Mouse (Mus musculus) left cerebral cortex, postnatal 10 days (tissue): ENCODE measurements around the gene Vps45. TPM values are rescaled to one million over a fixed set of nuclear protein-coding genes. Genes with fewer than 3 reads are reported as not detected.
A peak's percentile ranks its signal among the peaks of the same experiment; 100 is the strongest.
"Not testable (repeated sequence)": the region's sequence is repeated elsewhere in the genome, so short reads cannot be mapped to it uniquely, and the experiment has no call there.

Experiments
- DNase-seq, 2 experiments: peaks; one replicate each; pipeline ENCODE4 v3.0.0; 2021 to 2022; ENCODE audit warnings: low spot score in 2 of 2, mixed read lengths in 1 of 2; ENCODE audit errors: extremely low spot score in 1 of 2
- intact Hi-C: fragments of 180-260 bp; cut with DNase I; formaldehyde crosslinking; loops from one replicate; pipeline ENCODE4 v1.15.1; 2025
- total RNA-seq, 2 experiments: library from RNA; stranded (reverse); gene quantifications; 2 replicates each; pipeline ENCODE4 v1.2.3; 2021

The Vps45 gene
- total RNA-seq, 2 experiments from 2014 or later = 41.2 to 46.4 TPM

DNA sequence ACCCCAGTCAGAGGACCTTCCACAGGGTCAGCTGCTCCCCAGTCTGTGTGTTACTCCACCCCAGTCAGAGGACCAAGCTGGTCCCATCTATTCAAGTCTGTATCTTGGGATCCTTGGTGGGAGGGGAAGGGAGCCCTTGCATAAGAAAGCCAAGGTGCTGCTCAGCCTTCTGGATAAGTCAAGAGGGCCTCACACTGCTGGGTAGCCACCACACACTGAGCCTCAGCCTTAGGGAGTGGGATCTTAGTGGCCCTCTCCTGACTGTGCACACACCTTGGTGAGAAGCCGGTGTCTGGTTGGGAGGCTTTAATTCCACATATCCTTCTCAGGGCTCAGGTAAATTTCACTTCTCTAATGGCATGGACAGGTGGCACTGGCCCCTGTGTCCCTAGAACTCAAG, 70.1 kb downstream of the Vps45 start:
- intact Hi-C loops = no loop called here

DNA sequence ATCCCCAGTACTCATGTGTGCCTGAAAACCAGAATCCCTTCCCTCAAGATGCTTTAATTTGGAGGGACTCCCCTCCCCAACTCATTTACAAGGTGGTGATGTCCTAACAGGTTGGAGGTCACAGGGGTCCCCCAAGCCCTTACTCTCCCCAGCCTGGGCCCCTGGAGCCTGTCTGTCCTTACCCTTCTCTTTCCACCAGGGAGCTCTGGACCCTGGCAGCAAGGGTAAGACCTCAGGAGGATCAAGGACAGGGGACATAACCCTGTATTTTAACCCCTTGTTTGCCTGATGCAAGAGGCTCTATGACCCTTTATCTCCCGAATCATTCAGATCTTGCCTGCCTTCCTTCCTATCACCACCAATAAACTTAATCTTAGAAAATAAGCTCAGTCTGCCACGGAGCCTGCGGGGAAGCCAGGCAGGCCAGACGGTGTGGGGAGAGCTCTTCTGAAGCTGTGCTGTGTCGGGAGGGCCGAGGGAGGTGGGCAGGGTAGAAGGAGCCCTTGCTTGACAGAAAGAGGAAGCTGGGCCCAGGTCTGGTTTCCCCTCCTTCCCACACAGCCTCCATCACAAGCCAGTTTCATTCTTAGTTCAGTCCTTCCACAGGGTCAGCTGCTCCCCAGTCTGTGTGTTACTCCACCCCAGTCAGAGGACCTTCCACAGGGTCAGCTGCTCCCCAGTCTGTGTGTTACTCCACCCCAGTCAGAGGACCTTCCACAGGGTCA, 70.7 kb downstream of the Vps45 start:
- peak in 1 of 2 experiments; percentile 55 for DNase-seq
- intact Hi-C loops = no loop called here

More for the DNA sequence above, 70.1 kb downstream of the Vps45 start:
- no peak for DNase-seq

DNA sequence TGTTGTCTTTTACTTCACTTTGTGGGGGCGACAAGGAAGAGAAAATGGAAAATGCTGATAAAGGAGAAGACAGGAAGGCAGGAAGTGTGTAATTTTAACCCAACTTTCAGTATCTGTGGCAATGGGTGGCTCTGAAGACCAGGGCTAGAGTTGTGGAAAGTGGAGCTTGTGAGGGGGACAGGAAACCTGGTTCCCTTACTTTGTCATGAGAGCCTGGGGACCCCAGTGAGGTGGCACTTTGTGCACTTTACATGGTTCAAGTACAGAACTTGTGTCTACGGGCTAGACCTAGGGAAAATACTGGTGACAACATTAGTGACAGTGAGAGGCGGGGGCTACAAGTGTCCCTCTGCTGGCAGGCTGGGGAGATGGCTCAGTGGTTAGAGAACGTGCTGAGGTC, 71.3 kb downstream of the Vps45 start:
- no peak for DNase-seq
- intact Hi-C loops = no loop called here

DNA sequence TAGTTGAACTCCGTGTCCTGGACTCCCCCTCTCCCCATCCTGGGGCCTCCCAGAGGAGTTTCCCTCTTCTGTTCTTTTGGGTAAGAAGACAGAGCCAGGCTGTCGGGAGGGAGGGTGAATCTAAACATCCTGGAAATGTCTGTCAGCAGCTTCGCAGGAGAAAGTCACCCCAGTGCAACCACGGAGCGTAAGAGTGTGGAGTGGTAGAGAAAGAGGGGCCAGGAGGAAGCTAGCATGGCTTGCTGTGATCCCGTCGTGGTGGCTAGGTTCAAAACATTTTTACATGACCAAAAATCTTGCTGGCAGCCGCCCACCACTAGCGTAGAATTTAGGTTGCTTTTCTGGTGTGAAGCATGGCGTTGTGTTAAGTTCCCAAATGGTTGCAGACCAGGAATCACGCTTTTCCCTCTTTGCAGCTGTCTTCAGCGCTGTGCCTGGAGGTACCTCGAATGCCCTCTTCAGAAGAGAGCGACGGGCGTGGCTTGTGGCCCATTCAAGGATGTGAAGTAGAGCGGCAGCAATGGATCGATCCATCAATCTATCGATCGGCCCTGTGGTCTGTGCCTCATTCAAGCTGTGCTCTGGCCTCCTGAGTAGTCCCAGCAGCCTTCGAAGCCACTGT, 72.2 kb downstream of the Vps45 start:
- intact Hi-C loops = no loop called here
- peak; percentile 72 to 77 for DNase-seq

DNA sequence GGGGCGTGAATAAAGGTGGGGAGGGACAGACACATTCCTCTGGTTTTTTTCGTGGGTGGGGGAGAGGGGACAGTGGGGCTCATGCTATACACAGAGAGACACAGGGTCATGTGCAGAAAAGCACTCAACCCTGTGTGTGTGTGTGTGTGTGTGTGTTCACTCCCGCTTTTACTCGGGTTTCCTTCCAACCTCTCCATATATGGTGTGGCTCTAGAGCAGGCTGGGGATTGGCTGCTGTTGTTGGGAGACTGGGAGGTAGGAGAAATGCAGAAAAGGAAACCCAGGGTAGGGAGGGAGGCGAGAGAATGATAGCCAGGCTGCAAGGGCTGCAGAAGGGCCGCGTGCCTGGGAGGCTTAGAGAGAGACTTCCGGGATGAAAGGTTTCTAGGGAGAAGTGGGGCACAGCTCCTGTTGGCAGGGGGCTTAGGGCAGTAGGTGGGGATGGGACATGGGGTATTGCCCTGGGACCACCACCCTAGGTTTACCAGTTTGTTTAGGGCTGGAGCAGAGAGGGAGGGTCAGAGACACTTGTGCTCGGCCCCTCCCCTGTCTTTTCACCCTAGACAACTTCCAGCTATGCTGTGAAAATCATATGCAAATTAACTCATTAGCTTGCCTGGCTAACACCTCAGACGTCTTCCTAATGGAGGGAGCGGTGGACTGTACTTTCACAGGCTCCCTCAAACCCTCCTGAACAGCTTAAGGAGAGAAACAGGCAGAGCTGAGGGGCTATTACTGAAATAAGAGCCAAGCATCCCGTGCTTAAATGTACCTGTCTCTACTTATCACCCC, 72.9 kb downstream of the Vps45 start:
- intact Hi-C loops = no loop called here
- DNase-seq = peak; percentile 77 to 84

DNA sequence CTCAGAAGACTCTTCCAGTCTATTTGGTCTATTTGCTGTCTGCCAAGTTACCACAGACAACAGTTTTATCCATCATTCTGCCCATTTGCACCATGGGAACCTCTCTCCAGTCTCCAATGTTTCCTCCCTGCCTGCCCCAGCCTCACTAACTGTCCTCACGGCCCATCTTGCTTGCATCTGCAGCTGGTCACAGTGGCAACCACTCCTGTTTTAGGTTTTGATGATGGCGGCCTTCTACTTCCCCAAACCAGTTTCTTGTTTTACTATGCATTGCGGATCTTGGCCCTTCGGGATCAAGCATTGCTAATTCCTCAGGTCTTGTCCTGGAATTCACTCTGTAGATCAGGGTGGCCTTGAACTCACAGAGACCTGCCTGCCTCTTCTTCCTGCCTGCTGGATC, 76.1 kb downstream of the Vps45 start:
- intact Hi-C loops = no loop called here
- no peak for DNase-seq

DNA sequence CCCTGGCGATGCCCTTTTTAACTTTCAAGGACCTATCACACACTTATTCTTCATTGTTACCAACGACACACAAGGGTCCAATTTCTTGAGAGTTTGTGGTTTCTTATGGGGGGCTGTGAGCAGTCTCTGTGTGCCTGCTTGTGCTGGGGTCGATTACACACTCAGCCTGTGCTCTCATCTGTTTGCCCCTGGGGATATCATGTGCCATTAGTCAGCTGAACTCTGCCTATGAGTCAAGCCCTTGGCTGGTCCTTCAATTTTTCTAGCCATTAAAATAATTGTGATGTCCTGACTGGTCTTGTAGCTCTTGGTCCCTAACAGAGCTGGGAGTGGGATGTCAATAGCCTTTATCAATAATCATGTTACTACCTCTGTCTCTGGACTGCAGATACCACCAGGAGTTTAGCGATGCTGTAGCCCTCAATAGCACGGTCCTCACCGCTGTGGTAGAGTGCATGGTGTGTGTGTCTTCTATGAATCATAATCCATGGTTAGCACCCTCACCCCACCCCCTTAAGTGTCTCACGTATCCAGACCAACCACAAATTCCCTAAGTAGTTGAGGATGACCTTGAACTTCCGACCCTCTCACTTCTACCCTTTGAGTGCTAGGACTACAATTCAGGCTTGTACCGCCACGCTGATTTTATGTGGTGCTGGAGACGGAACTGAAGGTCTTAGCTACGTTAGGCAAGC, 77.8 kb downstream of the Vps45 start:
- intact Hi-C loops = no loop called here
- no peak for DNase-seq

DNA sequence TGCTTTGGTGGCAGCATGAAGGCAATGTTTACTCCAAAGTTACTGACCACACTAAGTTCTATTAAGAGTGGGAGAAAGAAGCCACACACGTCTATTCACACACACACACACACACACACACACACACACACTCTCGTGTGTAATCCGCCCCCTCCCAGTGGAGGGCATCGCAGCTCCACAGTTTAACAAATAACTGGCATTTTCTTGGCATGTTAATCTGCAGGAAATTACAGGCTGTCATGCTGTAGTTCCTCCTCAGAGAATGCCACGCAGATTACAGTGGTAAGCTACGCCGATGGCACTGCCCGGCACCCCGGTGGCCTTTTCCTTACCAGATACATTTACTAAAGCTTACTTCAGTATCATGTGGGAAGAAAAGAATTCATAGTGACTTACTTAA, 80.0 kb downstream of the Vps45 start:
- intact Hi-C loops = no loop called here
- no peak for DNase-seq

DNA sequence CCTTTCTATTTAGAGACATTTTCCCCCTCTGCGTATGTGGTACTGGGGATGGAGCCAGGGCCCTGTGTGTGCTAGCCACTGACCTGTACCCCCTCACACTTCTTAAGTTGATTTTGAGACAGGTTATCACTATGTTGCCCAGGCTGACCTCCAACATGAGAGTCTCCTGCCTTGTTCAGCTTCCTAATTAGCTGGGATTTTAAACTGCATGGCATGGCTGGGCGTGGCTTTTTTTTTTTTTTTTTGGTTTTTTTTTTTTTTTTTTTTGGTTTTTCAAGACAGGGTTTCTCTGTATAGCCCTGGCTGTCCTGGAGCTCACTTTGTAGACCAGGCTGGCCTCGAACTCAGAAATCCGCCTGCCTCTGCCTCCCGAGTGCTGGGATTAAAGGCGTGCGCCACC, 80.7 kb downstream of the Vps45 start:
- intact Hi-C loops, DNase-seq: not testable (repeated sequence)

DNA sequence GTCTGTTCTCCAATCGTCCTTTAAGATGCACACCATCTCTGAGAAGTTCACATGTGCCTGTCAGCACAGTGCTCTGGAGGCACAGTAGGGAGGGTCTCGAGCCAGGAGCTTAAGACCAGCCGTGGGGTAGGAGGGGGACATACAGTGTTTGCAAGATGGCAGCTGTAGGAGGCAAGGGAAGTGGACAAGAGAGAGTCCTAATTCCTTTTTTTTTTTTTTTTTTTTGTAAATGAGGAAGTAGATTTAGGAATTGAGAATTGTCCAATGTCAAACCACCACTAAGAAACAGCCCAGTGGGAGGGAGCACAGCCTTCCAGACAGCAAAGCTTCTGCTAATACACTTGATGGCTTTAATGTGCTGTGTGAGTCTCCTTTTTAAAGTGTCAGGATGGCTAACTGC, 81.2 kb downstream of the Vps45 start:
- no peak for DNase-seq

DNA sequence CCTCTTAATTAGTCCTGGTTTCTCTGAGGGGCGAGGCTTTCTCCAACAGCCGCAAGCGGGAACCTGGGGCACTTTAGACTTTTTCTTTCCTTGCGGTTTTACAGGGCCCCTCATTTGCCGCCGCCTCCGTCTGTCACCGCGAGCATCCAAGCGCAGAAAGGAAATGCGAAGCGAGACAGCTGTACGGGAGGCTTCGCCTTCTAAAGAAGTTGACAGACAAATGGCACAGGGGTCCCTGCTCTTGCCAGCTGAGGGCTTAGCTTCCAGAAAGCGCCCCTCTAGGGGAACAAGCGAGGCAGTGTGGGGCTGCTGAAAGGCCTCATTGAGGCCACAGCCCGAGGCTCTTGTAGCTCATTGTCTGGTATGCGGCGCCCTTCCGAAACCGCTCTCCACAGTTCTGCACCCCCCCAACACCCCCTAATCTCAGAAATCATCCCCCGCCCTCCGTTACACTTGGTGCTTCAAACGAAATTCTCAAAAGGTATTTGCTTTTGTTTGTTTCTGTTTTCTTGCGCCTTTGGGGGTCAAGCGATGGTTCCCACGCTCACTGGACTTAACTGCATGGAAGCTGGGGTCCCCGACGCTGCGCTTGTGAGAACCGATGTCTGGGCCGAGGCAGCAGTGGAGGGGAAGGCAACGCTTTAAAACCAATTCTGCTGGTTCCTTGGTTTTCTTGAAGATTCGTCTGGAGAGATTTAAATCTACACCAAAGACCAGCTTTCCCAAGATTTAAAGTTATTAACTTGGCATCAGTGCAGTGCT, 85.2 kb downstream of the Vps45 start:
- intact Hi-C loops = no loop called here
- DNase-seq = peak; percentile 63 to 73

More for the DNA sequence above, 81.2 kb downstream of the Vps45 start:
- intact Hi-C loops = no loop called here

DNA sequence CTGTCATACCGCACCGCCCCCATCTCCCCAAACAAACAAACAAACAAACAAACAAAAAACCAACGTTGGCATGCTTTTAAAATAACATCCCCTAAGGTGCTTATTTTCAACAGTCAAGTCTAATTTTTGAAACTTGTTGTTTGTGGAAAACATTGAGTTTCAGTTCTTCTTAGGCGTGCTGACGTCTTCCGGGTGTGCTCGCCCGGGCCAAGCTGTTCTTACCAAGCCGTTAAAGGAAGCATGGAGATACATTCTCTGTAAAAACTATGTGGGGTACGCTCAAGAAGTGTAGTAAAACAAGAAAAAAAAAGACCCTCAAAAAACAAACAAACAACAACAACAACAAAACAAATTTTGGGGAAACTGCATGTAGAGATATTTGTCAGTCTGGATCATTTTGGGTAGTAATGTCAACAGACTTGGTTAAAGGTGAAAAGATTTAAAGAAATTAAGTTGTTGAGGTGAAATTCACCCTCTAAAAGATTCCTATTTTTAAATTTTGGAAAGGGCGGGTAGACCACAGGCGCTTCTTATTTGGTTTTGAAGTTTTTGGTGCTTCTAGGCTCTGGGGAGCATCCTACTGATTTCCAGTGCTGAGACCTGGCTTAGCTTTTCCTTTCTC, 85.9 kb downstream of the Vps45 start:
- intact Hi-C loops = no loop called here
- no peak for DNase-seq

DNA sequence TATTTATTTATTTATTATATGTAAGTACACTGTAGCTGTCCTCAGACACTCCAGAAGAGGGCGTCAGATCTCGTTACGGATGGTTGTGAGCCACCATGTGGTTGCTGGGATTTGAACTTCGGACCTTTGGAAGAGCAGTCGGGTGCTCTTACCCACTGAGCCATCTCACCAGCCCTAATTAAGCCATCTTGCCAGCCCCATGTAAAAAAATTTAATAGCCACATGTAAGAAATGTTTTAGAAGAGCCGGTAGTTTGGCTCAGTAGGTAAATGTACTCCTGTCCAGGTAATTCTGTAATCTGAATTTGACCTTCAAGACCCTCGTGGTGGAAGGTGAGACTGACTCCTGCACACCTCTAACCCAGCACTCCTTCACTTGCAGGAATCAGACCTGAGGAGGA, 87.6 kb downstream of the Vps45 start:
- intact Hi-C loops, DNase-seq: not testable (repeated sequence)

DNA sequence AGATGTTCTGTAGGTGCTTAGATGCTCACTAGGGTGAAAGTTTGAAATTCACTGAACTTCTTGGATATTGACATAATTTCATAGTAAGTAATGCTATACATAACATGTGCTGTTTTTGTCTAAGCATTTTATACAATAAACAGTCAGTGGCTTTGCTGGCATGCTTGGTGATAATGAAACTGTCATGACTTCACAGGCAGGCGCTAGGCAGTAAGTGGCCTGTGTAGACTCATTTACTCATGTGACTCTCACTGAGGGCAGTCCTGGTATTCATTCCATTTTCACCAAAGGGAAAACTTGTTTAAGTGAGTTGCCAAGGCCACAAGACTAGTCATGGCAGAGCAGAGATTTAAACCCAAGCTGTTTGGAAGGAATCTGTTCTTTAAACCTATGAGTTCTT, 89.0 kb downstream of the Vps45 start:
- no peak for DNase-seq
- intact Hi-C loops = loop anchor here (10.0 kb wide), 1 partner anchor 256 kb away; the partner anchor contains the start of genes Hist2h2ac and Hist2h2be

DNA sequence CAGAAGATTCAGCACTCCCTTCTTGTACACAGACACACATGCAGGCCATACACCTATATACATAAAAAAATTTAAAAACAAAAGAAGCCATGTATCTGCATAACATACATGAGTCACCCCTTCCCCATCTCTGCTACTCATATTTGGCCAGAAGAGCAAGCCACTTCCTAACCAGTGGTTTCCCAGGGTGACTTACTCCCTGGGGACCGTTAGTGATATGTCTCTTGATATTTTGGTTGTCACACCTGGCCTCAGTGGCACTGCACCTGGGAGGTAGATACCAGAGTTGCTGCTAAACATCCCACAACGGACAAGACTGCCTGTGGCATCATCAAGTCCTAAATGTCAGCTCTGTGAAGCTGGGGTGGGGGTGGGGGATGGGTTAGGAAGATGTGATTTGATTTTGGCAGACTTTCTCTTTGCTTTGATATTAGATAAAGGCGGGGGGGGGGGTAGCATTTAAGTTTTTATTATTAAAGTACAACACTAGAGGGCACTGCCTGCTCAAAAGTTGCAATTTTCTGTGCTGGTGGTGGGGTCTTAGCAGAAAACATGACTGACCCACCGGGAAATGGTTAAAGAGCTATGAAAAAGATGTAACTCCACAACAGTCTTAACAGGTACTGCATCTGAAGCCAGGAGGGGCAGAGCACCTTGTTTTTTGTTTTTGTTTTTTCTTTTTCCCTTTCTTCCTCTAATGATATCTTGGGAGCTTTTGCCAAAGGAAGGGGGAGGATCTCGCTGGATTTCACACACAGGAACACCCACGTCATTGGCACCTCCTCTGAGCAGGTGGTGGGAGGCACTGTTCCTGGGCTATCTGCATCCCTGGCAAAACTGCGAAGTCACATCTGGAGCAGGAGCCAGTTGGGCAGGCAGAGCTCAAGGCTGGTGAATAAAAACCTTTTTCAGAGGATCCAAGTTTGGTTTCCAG, 92.5 kb downstream of the Vps45 start:
- DNase-seq = no peak
- intact Hi-C loops = loop anchor here (2.0 to 10.0 kb wide), 2 partner anchors 87 to 259 kb away; partner anchors contain the start of genes Hist2h2ac and Hist2h2be

DNA sequence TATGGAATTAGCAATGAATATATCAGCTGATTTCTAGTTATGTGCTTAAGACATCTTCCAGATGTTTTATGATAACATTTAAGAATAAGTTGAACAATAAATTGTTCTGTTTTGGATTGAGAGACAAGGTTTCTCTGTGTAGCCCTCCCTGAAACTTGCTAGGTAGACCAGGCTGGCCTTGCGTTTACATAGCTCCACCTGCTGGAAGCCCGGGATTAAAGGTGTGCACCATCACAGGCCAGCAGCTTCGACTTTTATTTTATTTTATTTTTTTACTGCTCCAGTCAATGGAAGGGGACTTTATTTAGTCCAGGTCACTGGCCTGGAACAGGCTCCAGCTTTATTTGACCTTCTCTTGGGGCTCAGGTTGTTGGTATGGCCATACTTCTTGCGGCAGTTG, 94.6 kb downstream of the Vps45 start:
- no peak for DNase-seq
- intact Hi-C loops = loop anchor here (5.0 to 10.0 kb wide), 2 partner anchors 184 to 261 kb away; partner anchors contain the start of genes Hist2h2ac and Hist2h2be

DNA sequence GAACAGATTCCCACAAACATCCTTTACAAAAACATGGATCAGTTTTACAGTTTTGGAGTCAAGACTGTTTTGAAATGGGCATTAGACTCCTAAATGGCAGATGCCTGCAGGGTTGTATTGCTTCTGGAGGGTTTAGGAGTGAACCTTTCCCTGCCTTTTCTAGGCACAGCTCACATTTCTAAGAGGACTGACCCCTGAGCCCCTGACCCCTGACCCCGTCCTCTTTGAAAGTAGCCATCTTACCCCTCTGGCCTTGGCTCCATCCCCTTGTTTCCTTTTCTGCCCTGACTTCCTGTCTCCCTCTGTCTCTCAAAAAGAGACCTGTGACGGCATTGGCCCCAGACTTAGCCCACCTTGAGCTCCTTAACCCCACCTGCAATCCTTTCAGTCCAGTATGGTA, 95.0 kb downstream of the Vps45 start:
- intact Hi-C loops = loop anchor here (5.0 to 10.0 kb wide), 2 partner anchors 184 to 262 kb away; partner anchors contain the start of genes Hist2h2ac and Hist2h2be

More for the DNA sequence above, 95.0 kb downstream of the Vps45 start:
- DNase-seq = no peak
